Mouse (Mus musculus) intestine, embryonic 15.5 days (tissue): ENCODE measurements around the gene Ror1. TPM values are rescaled to one million over a fixed set of nuclear protein-coding genes. Genes with fewer than 3 reads are reported as not detected.

Experiments
- ATAC-seq: fragments of 200-750 bp; cut with Nextera tagmentation; 2 replicates; pipeline ENCODE4 v1.8.0; 2017; ENCODE audit warnings: moderate TSS enrichment, moderate library complexity
- H3K27ac ChIP-seq: fragments of 300-500 bp; sonication (generic); 2 replicates; pipeline ENCODE4 v1.5.1; 2015; ENCODE audit warnings: mild to moderate bottlenecking, inconsistent platforms
- H3K27me3 ChIP-seq: fragments of 300-500 bp; sonication (generic); replicated peaks from 2 replicates; pipeline ENCODE4 v1.6.1; 2015; ENCODE audit warnings: inconsistent platforms
- H3K36me3 ChIP-seq: fragments of 300-500 bp; sonication (generic); 2 replicates; pipeline ENCODE4 v1.6.1; 2015; ENCODE audit warnings: inconsistent platforms
- H3K4me1 ChIP-seq: fragments of 300-500 bp; sonication (generic); replicated peaks from 2 replicates; pipeline ENCODE4 v1.6.1; 2015; ENCODE audit warnings: inconsistent platforms
- H3K4me2 ChIP-seq: fragments of 300-500 bp; sonication (generic); replicated peaks from 2 replicates; pipeline ENCODE4 v1.6.1; 2015; ENCODE audit warnings: mild to moderate bottlenecking, inconsistent platforms
- H3K4me3 ChIP-seq: fragments of 300-500 bp; sonication (generic); replicated peaks from 2 replicates; pipeline ENCODE4 v1.5.1; 2015; ENCODE audit warnings: inconsistent platforms
- H3K9ac ChIP-seq: fragments of 300-500 bp; sonication (generic); 2 replicates; pipeline ENCODE4 v1.6.1; 2015; ENCODE audit warnings: inconsistent platforms
- H3K9me3 ChIP-seq: fragments of 300-500 bp; sonication (generic); 2 replicates; pipeline ENCODE4 v1.6.1; 2016; ENCODE audit warnings: inconsistent platforms
- WGBS: fragments of 180-500 bp; shearing (Covaris S2); methylation state at CpG from one replicate; pipeline ENCODE4 v1.1.7; 2015; 5-methylcytosine and 5-hydroxymethylcytosine counted together
- polyA plus RNA-seq: library from polyadenylated mRNA; unstranded; fragments of >200 nt; fragmentation: Nextera tagmentation; extraction: Ambion mirVana; gene quantifications from 2 replicates; pipeline ENCODE4 v1.2.1, GENCODE M21; 2015

Ror1 gene
- polyA plus RNA-seq, 1 experiment from 2014 or later = 9.3 TPM

DNA sequence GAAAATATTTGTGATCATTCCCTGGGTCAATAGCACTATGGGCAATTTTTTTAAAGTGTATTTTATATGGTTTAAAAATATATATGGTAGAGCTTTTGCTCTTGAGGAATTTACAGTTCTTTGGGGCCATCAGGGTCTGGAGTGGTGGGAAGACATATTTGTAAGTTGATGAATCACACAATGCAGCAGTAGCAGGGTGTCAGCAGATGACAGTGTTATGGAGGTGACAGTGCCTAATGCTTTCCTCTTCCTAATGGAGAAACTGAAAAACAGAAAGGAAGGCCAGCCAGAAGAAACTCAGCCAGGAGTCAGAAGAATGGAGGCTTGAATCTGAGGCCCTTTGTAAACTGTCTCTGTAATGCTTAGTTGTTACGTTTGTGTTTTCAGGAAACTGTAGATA is 181.4 kb downstream of the Ror1 start:
- no peak for ATAC-seq
- no peaks in the 10 kb centered on the region for H3K9me3 ChIP-seq
- H3K4me1 ChIP-seq = no peaks in the 10 kb centered on the region
- H3K4me3 ChIP-seq = no peak overlapping the region
- no peaks in the 10 kb centered on the region for H3K36me3 ChIP-seq
- 84% methylated on average over 1 of the region's 1 CpGs for WGBS
- no peak overlapping the region for H3K4me2 ChIP-seq
- H3K27me3 ChIP-seq = no peaks in the 10 kb centered on the region
- no peak overlapping the region for H3K27ac ChIP-seq
- no peak overlapping the region for H3K9ac ChIP-seq

GRCm38 (mm10) chr4:100283171-100283880 is 187.7 kb downstream of the Ror1 start:
- 53% methylated on average over 8 of the region's 8 CpGs for WGBS
- Histone ChIP-seq H3K36me3 (no peaks in the 10 kb centered on the region), H3K4me3 (no peak overlapping the region), H3K4me1 (0 out of 2 replicates have a peak, but pooled peaks cover 7% of the 10 kb centered on the region), H3K4me2 (no peak overlapping the region), H3K27ac (no peak overlapping the region), H3K9ac (no peak overlapping the region), H3K9me3 (no peaks in the 10 kb centered on the region), H3K27me3 (no peaks in the 10 kb centered on the region)
- ATAC-seq = peak; percentile 25; the same call in 1 of the 2 replicates

DNA sequence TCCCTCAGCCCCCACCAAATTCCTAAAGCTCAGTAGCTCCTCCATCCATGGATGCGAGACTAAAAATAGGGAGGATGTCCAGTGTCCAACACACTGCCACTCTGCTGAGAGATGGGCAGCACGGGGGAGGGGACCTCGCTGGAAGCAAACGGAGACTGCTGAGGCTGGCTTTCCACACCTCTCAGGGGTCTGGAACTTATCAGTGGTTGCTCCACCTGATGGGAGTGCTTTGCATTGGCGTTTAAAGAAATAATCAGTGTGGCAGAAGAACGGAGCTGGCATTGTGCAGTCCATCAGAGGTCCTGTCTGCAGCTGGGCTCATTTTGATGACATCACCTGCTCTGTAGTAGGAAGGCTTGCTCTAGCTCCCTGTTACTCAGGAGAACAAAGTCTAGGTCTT is 188.9 kb downstream of the Ror1 start:
- H3K4me2 ChIP-seq = no peak overlapping the region
- no peak overlapping the region for H3K9ac ChIP-seq
- no peaks in the 10 kb centered on the region for H3K9me3 ChIP-seq
- H3K27ac ChIP-seq = no peak overlapping the region
- 0 out of 2 replicates have a peak, but pooled peaks cover 7% of the 10 kb centered on the region for H3K4me1 ChIP-seq
- no peaks in the 10 kb centered on the region for H3K36me3 ChIP-seq
- H3K4me3 ChIP-seq = no peak overlapping the region
- H3K27me3 ChIP-seq = no peaks in the 10 kb centered on the region
- no peak for ATAC-seq
- 67% methylated on average over 6 of the region's 6 CpGs for WGBS

DNA sequence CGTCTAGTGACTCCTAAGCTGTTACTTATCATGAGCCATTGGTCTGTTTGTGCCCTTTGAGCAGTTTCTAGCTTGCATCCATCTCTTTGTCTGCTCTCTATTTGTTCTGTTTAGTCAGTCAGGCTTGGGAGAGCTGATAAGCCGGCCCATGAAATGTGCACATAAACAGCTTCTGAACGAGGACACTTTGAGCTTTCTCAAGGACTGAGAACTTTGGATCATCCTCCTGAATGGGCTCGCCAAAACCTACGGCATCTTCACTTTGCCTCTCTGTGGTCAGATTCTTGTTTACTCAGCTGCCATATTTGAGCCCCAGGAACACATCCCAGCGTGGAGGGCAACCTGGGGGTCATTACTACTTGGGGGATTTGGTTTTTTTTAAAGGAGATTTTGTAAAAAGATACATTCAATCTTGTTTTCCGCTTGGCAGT is 190.5 kb downstream of the Ror1 start:
- Histone ChIP-seq H3K9ac (no peak overlapping the region), H3K4me1 (0 out of 2 replicates have a peak, but pooled peaks cover 7% of the 10 kb centered on the region), H3K27ac (no peak overlapping the region), H3K36me3 (no peaks in the 10 kb centered on the region), H3K4me2 (no peak overlapping the region), H3K27me3 (no peaks in the 10 kb centered on the region), H3K4me3 (no peak overlapping the region), H3K9me3 (no peaks in the 10 kb centered on the region)
- WGBS = 55% methylated on average over 7 of the region's 7 CpGs
- ATAC-seq = no peak

DNA sequence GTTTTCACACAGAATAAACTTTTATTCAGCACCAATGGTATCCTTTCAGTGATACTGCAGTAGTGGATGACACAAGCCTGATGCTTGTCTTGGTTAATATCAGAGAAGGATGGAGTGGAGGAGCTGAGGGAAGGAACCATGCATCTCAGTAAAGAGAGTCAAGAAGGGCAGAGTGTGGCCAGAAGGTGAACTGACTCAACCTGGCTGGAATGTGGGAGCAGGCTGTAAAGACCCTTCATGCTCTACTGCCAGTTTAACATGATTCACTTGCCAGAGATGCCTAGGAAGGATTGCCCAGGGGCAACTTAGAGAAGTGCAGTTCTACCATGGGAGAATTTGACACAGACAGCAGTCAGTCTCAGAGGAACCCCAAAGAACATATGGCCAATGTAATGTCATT is 191.2 kb downstream of the Ror1 start:
- Histone ChIP-seq H3K4me3 (no peak overlapping the region), H3K27ac (no peak overlapping the region), H3K36me3 (no peaks in the 10 kb centered on the region)

GRCm38 (mm10) chr4:100287829-100288228 is 192.2 kb downstream of the Ror1 start:
- Histone ChIP-seq H3K4me2 (no peak overlapping the region), H3K36me3 (no peaks in the 10 kb centered on the region), H3K27me3 (no peaks in the 10 kb centered on the region), H3K9ac (no peak overlapping the region), H3K4me1 (0 out of 2 replicates have a peak, but pooled peaks cover 7% of the 10 kb centered on the region), H3K4me3 (no peak overlapping the region), H3K9me3 (no peaks in the 10 kb centered on the region), H3K27ac (no peak overlapping the region)
- WGBS = 48% methylated on average over 4 of the region's 4 CpGs
- no peak for ATAC-seq

More for the DNA sequence above, 191.2 kb downstream of the Ror1 start:
- Histone ChIP-seq H3K4me2 (no peak overlapping the region), H3K9ac (no peak overlapping the region), H3K9me3 (no peaks in the 10 kb centered on the region), H3K4me1 (0 out of 2 replicates have a peak, but pooled peaks cover 7% of the 10 kb centered on the region), H3K27me3 (no peaks in the 10 kb centered on the region)
- no peak for ATAC-seq

DNA sequence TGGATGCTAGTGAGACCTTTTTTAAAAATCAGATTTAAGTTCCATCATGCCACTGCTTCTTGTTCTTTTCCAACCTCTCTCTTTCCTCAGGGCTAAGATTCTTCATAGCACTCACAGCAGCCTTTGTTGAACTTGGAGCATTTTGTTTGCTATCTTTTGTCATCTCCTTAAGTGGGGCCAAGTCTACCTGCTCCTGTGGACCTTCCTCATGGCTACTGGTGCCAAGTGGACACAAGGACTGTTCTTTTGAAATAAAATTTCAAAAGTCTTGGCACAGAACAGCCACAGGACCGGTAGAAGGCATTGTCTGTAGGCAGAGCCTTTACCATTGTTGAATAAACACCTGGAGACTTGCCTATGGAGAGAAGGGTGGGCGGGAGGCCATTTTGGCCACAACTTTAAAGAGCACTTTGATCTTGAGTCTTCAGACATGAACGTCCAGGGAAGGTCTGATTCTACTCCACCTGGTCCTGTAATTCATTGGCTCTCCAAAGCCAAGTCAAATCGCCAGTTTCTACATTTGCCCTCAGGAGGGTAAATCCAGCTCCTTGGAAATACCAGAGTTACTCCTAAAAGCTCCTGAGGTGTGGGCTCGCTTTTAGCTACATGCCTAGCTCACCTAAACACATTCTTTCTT is 195.5 kb downstream of the Ror1 start:
- whole genome bisulfite sequencing = 80% methylated on average over 5 of the region's 5 CpGs
- no peak for ATAC-seq

GRCm38 (mm10) chr4:100297678-100298077 is 202.1 kb downstream of the Ror1 start:
- Histone ChIP-seq H3K27me3 (no peaks in the 10 kb centered on the region), H3K4me2 (no peak overlapping the region), H3K9ac (no peak overlapping the region), H3K9me3 (no peaks in the 10 kb centered on the region), H3K27ac (no peak overlapping the region), H3K36me3 (no peaks in the 10 kb centered on the region), H3K4me1 (no peaks in the 10 kb centered on the region), H3K4me3 (no peak overlapping the region)
- WGBS = 33% methylated on average over 6 of the region's 6 CpGs
- ATAC-seq = no peak

More for the DNA sequence above, 195.5 kb downstream of the Ror1 start:
- Histone ChIP-seq H3K36me3 (no peaks in the 10 kb centered on the region), H3K27ac (no peak overlapping the region), H3K9me3 (no peaks in the 10 kb centered on the region), H3K27me3 (no peaks in the 10 kb centered on the region), H3K9ac (no peak overlapping the region), H3K4me2 (no peak overlapping the region), H3K4me1 (0 out of 2 replicates have a peak, but pooled peaks cover 2% of the 10 kb centered on the region), H3K4me3 (no peak overlapping the region)

- Histone ChIP-seq H3K27me3 (no peaks in the 10 kb centered on the region), H3K4me2 (no peak overlapping the region)
- WGBS = 87% methylated on average over 5 of the region's 5 CpGs
These were observed 203.0 kb downstream of the Ror1 start for GRCm38 (mm10) chr4:100298566-100298965.

GRCm38 (mm10) chr4:100300171-100300570 is 204.6 kb downstream of the Ror1 start:
- no peaks in the 10 kb centered on the region for H3K36me3 ChIP-seq

More at GRCm38 (mm10) chr4:100298566-100298965, 203.0 kb downstream of the Ror1 start:
- no peaks in the 10 kb centered on the region for H3K4me1 ChIP-seq
- H3K9me3 ChIP-seq = no peaks in the 10 kb centered on the region
- H3K27ac ChIP-seq = no peak overlapping the region
- H3K4me3 ChIP-seq = no peak overlapping the region
- no peak for ATAC-seq
- H3K9ac ChIP-seq = no peak overlapping the region
- H3K36me3 ChIP-seq = no peaks in the 10 kb centered on the region

GRCm38 (mm10) chr4:100301423-100301822 is 205.8 kb downstream of the Ror1 start:
- 71% methylated on average over 1 of the region's 1 CpGs for WGBS
- H3K27ac ChIP-seq = no peak overlapping the region
- H3K4me2 ChIP-seq = no peak overlapping the region
- ATAC-seq = no peak
- H3K27me3 ChIP-seq = no peaks in the 10 kb centered on the region
- H3K9me3 ChIP-seq = no peaks in the 10 kb centered on the region
- H3K36me3 ChIP-seq = no peaks in the 10 kb centered on the region
- no peaks in the 10 kb centered on the region for H3K4me1 ChIP-seq
- no peak overlapping the region for H3K4me3 ChIP-seq
- H3K9ac ChIP-seq = no peak overlapping the region

More at GRCm38 (mm10) chr4:100300171-100300570, 204.6 kb downstream of the Ror1 start:
- H3K4me2 ChIP-seq = 0 out of 2 replicates have a peak overlapping the region, but pooled peaks have one; percentile 5
- no peaks in the 10 kb centered on the region for H3K4me1 ChIP-seq
- no peaks in the 10 kb centered on the region for H3K9me3 ChIP-seq
- H3K9ac ChIP-seq = no peak overlapping the region
- WGBS = 50% methylated on average over 5 of the region's 5 CpGs
- H3K4me3 ChIP-seq = no peak overlapping the region
- H3K27ac ChIP-seq = no peak overlapping the region
- H3K27me3 ChIP-seq = no peaks in the 10 kb centered on the region
- no peak for ATAC-seq

- Histone ChIP-seq H3K27me3 (no peaks in the 10 kb centered on the region), H3K27ac (no peak overlapping the region), H3K4me3 (no peak overlapping the region), H3K4me1 (no peaks in the 10 kb centered on the region), H3K9me3 (no peaks in the 10 kb centered on the region), H3K9ac (no peak overlapping the region), H3K4me2 (no peak overlapping the region), H3K36me3 (no peaks in the 10 kb centered on the region)
- ATAC-seq = no peak
- WGBS = 60% methylated on average over 4 of the region's 4 CpGs
These were observed 211.8 kb downstream of the Ror1 start for GRCm38 (mm10) chr4:100307365-100307764.
